Mouse (Mus musculus) kidney, postnatal 4 days (tissue): Measurements from ENCODE around the gene Eps8l2.
A peak's percentile ranks its signal among the peaks of the same experiment; 100 is the strongest.

Source experiments
- DNase-seq, 2 experiments: peaks; one replicate each; pipeline ENCODE4 v3.0.0; 2021; ENCODE audit warnings: mixed read lengths in 2 of 2

Gene Eps8l2

GRCm38 (mm10) chr7:141330706-141331105 is 8.0 kb upstream of the Eps8l2 start:
- no peak for DNase-seq

GRCm38 (mm10) chr7:141331990-141332389 is 6.7 kb upstream of the Eps8l2 start:
- peak; percentile 45 to 69 for DNase-seq

- DNase-seq: no peak
Measured at GRCm38 (mm10) chr7:141335044-141335579, 3.6 kb upstream of the Eps8l2 start.

GRCm38 (mm10) chr7:141335682-141336081 is 3.0 kb upstream of the Eps8l2 start:
- no peak for DNase-seq

- DNase-seq: no peak
Measured at GRCm38 (mm10) chr7:141336296-141336695, 2.4 kb upstream of the Eps8l2 start.

GRCm38 (mm10) chr7:141337716-141338416 is 814 bp upstream of the Eps8l2 start:
- DNase-seq: peak in 1 of 2 experiments; percentile 51

GRCm38 (mm10) chr7:141339215-141339920 is 688 bp downstream of the Eps8l2 start:
- DNase-seq: peak; percentile 25 to 51

GRCm38 (mm10) chr7:141340023-141340422 is 1.3 kb downstream of the Eps8l2 start:
- peak; percentile 37 to 60 for DNase-seq

- DNase-seq: peak; percentile 46 to 66
Measured at GRCm38 (mm10) chr7:141340476-141340875, 1.8 kb downstream of the Eps8l2 start.

- DNase-seq: no peak
Measured at GRCm38 (mm10) chr7:141341689-141342226, 3.1 kb downstream of the Eps8l2 start.

GRCm38 (mm10) chr7:141343230-141343629 is 4.5 kb downstream of the Eps8l2 start:
- DNase-seq: no peak

- DNase-seq: peak in 1 of 2 experiments; percentile 49
Measured at GRCm38 (mm10) chr7:141343696-141344095, 5.0 kb downstream of the Eps8l2 start.

- DNase-seq: no peak
Measured at GRCm38 (mm10) chr7:141344787-141345186, 6.1 kb downstream of the Eps8l2 start.

GRCm38 (mm10) chr7:141351061-141351460 is 12.4 kb downstream of the Eps8l2 start:
- no peak for DNase-seq

GRCm38 (mm10) chr7:141355051-141355450 is 16.4 kb downstream of the Eps8l2 start:
- no peak for DNase-seq

- DNase-seq: peak; percentile 37 to 47
Measured at GRCm38 (mm10) chr7:141355626-141356326, 17.1 kb downstream of the Eps8l2 start.

GRCm38 (mm10) chr7:141356971-141357370 is 18.3 kb downstream of the Eps8l2 start:
- no peak for DNase-seq

GRCm38 (mm10) chr7:141361510-141361909 is 22.8 kb downstream of the Eps8l2 start:
- DNase-seq: peak; percentile 69 to 80

GRCm38 (mm10) chr7:141363106-141363751 is 24.5 kb downstream of the Eps8l2 start:
- DNase-seq: peak; percentile 75 to 82

GRCm38 (mm10) chr7:141363752-141364125 is 25.1 kb downstream of the Eps8l2 start:
- no peak for DNase-seq

- DNase-seq: no peak
Measured at GRCm38 (mm10) chr7:141364349-141365048, 25.8 kb downstream of the Eps8l2 start.

- no peak for DNase-seq
Measured at GRCm38 (mm10) chr7:141365049-141365445, 26.4 kb downstream of the Eps8l2 start.
